Mouse (Mus musculus): ENCODE measurements around the gene B2m.

The B2m gene

DNA sequence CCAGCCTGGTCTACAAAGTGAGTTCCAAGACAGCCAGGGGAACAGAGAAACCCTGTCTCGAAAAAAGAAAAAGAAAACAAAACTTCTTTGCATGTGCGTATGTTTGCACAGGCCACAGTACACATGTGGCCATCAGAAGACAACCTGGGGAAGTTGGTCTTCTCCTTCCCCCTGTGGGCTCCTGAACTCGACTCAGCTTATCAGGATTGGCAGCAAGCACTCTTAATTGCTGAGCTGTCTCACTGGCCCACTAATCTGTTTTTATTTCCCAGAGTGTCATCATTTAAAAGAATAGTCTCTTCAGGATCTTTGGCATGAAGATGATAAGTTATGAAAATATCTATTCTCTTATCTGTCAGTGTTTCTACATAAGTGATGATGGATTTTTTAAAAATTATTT is 44.4 kb downstream of the B2m start:
- in situ Hi-C loops (cut with MboI, MseI): no loop called here

DNA sequence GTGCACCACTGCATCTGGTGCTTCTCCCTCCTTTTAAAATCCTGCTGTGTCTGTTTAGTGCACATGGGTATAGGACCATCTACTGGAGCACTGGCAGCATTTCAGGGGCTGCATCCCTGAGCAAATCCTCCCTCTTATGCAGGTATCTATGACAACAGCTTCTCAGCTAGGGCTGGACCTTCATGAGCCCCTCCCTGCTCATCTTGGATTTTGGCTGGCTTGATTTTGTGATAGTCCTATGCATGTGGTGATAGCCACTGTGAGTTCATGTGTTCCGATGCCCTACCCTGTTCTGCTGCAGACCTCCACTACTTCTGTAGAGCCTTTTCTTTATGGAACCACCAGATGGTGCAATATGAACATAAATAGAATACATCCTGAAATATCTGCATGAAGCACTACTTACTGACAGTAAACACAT is 47.0 kb downstream of the B2m start:
- in situ Hi-C loops (cut with MboI, MseI): no loop called here

DNA sequence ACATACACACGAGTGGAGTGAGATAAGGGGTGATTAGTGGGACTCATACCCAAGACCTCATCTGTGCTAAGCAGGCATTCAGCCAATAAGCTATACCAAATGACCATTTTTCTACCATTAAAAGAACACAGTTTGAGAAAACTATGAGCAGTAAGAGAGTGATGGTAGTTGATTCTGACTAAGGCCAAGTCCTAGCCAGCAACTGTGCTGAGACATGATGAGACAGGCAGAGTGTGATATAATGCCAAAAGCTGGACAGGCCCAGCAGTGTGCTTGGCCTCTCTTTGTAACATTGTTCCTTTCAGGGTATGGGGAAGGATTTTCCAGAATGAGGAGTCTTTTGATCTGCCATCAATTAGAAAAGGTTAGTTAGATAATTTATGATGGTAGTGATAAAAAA is 54.0 kb downstream of the B2m start:
- in situ Hi-C loops (cut with MboI, MseI): no loop called here
